Mouse (Mus musculus) layer of hippocampus, adult 18-20 months (tissue): ENCODE data around the gene Csnk2b. TPM values are rescaled to one million over a fixed set of nuclear protein-coding genes. Genes with fewer than 3 reads are reported as not detected.
"Not testable (repeated sequence)": the region's sequence is repeated elsewhere in the genome, so short reads cannot be mapped to it uniquely, and the experiment has no call there.

Experiments used
- DNase-seq, 2 experiments: peaks; one replicate each; pipeline ENCODE4 v3.0.0; 2022; ENCODE audit warnings: low spot score in 2 of 2
- total RNA-seq, 2 experiments: library from RNA; stranded (reverse); gene quantifications; 2 replicates each; pipeline ENCODE4 v1.2.3; 2021

Gene Csnk2b
- total RNA-seq, 2 experiments from 2014 or later = 179 to 185 TPM

DNA sequence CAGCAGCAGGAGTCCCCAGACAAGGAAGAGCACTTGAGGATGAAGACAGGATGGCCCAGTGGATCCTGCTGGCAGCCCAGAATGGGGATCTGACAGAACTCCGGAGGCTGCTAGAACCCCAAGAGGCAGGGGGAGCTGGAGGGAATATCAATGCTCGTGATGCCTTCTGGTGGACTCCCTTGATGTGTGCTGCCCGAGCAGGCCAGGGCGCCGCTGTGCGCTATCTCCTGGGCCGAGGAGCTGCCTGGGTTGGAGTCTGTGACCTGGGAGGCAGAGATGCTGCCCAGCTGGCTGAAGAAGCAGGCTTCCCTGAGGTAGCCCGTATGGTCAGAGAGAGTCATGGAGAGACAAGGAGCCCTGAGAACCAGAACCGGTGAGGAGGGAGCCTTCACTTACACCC, 1.4 kb upstream of the Csnk2b start:
- DNase-seq = not testable (repeated sequence)

DNA sequence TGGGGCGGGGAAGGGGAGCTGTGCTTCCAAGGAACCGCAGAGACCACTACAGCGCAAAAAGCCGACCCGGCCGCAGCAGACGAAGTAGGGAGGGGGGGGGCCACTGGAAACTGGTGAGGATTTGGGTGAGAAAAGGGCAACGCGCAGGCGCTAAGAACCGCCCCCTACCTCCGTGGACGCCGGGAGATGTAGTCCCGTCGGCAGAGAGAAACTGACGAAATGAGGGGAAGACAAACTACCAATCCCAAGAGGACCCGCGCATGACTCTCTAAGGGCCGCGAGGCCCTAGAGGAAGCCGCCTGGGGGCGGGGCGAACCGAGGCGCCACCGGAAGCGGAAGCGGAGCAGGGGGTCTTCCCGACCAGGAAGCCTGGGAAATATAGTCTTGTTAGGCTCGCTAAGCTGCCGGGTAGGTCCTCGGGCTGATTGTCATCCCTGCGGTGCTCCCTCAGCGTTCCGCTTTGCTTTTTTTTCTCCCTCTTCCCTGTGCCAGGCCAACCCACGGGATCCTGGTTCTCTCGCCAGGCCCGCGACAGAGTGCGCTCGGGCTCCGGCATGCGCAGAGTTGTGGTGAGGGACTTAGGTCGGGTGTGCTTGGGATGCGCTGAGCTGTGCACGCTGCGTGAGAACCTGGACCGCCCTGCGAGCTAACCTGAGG, 582 bp downstream of the Csnk2b start, which contains the start of gene Gpank1:
TSS of gene Gpank1 (plus strand) at position 313 of the 657 bp plus-strand sequence.
- peak; percentile 98 for DNase-seq

DNA sequence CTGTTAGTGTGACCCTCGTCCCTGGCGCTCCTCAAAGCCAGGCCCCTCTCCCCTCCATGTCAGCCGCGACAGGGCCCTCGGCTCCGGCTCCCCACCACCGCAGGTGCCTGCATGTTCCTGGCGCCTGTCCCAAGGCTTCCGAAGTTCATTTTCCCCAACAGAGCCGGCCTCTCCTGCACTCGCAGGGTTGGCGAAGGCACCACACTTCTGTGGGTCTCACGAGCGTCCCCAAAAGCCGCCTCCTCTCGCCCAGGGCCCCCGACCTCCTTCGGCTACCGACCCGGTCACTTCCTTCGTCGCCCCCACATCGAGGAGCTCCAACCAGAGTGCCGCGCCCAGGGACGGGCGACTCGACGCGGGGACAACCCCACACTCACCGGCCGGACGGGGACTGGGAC, 1.1 kb downstream of the Csnk2b start:
- peak in 1 of 2 experiments; percentile 30 for DNase-seq

DNA sequence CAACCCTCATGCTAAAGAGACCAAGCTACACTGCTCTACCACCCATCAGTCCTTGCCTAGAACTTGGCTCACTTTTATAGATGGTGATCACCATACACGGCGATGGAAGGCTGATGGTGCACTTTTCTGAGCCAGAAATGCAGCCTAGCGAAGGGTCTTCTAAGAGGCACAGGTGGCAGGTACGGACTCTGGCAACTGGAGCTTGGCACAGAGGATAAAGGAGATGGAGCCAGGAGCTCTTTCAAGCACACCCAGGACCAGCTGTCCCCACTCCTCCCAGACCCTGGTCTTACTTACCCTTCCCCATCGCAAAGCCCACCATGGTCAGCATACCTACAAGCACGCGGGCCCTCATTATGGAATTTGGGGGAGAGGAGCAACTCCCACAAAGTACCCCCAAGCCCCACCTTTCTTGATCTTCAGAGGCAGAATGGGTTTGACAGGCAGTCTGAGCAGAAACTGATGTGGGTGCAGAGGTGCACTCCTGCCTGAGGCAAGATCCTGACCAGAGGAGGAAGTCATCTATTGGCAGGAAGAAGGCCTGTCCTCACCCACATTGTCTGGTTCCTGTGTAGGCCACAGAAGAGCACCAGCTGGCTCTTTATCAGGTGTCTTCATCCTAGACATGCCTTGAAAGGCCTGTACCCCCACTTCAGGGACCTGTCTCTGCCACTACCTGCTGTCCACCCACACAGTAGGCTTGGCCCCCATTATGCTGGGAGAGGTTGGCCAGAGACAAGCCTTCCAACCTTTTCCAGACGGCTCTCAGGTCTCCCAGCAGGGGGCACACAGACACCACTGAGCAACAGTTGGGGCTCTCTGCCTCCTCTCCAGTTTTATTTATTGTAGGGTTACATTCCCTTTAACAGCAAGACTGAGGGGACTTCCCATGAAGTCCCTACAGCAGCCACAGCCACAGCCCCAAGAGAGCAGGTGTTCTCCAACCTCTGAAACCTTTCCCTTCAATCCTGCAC, 6.5 kb downstream of the Csnk2b start, which contains the start of gene Ly6g5b:
TSS of gene Ly6g5b (minus strand) at position 383 of the 974 bp plus-strand sequence.
- no peak for DNase-seq

DNA sequence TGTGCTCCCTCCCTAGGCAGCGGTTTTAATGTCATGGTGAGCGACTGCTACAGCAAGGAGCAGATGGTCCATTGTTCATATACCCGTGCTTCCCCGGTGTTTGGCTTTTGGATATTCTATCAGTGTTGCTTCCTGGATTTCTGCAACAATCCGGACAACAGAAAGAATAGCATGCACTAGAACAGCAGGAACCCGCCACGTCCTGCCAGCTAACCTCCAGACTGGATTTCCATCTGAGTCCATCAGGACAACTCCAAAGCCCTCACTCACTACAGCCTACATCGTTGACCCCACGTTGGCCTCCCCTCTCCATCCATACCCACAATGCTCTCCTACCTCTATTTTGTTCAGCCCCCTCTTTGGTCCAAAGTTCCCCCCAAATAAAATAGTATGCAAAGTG, 10.1 kb downstream of the Csnk2b start:
- DNase-seq = no peak

DNA sequence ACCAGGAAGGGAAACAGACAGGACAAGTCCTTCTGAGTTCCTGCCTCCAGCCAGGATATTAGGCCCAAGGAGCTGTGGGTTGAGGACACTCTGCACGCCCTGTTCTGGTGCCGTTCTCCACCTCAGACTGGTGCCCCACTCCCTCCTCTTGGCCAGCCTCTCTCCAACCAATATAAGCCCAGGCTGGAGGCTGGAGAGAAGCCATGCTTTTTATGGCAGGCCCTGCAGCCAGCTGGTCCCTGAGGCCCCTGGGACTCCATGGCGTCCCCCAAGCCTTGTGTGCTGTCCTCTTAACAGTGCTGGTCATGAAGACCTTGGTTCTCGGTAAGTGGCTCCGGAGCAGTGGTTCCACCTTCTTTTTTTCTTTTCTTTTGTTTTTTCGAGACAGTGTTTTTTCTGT, 13.8 kb downstream of the Csnk2b start, which contains the start of gene Ly6g5c:
TSS of gene Ly6g5c (plus strand) at position 183 of the 400 bp plus-strand sequence.
- no peak for DNase-seq

DNA sequence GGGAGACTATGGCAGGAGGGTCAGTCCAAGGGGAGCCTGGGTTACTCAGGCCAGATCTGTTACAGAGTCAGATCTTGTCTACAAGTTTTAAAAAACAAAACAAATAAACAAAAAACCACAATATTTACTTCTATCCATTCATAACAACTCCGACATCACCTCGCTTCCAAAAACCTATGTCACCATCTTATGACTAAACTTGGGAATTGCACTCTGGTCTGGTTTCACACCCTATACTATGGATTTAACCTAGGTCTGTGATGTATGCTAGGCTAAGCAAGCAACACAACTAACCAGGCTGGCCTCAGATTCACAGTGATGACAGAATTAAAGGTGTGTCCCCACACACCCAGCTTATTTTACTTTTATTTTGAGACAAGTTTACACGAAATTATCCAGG, 15.3 kb downstream of the Csnk2b start:
- DNase-seq = no peak

DNA sequence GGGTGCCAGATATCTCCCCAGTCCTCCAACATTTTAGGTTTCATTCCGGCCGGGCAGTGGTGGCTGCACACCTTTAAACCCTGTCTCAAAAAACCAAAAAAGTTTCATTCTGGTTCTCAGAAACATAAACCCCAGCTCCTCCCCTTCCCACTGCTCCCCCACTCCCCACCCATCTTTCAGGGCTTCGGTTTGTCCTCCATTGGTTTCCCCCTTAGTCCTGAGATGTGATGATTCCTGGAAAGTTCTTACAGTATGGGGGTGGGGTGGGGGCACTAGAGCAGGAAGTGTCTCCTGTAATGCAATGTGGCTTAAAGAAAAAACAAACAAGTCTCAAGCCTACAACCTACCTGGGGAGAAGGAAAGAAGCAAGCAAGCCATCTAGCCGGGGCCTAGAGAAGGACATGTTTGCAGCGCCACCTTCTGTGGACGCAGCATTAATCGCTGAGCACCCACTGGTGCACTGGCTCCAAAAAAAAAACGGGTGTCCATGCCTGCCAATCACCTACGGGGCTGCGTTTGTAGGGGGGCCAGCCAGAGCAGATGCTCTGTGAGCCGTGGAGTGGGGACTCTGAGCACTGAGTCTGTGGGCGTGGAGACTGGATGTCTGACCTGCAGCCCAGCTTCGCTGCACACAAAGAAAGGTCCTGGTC, 16.0 kb downstream of the Csnk2b start:
- DNase-seq = peak in 1 of 2 experiments; percentile 40

DNA sequence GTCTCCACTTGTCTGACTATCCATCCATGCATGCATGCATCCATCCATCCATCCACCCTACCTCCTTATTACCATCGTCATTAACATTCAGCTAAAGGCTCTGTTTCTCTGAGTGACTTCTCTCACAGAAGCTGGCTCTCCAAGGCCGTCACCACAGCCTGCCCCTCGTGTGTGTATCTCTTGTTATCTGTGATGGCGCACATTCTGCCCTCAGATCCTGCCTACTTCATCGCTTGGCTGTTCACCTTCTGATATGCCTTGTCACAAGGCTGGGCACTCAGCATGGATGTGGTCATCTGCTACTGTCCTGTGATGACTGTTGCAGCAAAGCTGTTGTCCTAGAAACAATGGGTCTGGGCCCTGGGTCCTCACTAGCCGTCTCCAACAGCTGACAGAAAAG, 17.1 kb downstream of the Csnk2b start:
- DNase-seq = no peak

DNA sequence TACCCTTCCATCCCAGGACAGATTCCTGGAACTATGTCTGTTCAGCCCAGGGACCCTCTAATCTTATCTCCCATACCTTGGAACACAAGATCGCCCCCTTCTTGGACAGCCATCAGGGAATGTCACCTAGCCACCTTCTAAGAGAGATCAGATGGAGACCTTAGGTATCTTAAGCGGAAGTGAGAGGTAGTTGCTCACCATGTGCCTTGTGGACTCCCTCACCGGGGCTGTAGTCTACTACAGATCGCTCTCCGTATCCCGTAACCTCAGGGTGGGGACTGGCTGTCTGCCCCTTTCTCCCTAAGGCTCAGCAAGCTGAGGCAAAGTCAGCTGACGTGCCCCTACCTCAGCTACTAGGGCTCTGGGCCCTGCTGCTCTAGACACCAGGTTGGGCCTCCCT, 17.8 kb downstream of the Csnk2b start:
- no peak for DNase-seq

DNA sequence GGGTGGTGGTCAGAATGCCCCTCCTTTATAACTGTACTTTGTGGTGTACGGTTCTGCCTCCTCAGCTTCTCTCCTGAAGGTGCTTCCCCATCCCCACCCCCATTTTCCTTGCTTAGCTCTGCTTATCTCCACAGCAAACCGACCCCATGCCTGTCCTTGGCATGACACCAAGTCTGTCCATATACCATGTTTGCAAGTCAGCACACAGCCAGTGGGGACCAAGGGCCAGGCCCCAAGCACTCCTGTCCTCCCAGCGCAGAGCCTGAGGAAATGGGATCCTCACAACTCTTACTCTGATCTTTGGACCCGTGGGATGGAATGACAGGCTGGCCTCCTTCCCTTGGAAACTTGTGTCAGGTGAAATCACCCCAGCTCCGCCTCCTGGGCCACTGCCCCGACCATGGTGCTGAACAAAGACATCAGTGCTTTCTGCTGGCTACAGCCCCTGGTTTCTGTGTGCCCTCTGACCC, 18.6 kb downstream of the Csnk2b start:
- DNase-seq = no peak

DNA sequence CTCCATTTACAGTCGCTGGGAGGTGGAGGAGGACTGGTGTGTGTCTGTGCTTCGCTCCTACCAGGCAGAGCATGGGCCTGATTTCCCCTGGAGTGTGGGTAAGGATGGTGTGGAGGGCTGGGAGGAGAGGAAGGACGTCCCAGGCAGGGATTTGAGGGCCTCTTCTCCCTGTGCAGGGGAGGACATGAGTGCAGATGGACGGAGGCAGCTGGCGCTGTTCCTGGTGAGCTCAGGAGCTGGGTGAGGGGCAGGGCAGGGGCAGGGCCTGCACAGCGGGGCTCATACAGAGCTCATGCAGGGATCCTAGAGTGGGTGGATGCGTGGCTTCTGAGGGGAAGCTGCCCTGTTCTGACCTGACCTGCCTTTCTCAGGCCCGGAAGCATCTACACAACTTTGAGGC, 19.6 kb downstream of the Csnk2b start:
- no peak for DNase-seq

DNA sequence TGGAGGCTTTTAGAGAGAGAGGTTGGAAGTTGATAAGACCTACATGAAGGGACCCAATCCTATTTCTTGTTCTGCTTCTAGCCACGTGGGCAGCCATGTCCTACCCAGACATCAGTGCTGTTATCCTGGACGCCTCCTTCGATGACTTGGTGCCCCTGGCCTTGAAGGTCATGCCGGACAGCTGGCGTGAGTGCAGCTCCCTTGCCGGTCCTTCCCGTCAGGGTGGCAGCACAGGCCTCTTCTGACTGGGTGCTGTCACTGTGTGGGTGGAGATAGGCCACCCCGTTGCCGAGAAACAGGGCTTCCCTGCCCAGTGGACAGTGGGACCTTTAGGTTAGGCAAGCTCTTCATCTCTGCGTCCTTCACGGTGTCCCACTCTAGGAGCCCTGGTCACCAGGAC, 20.7 kb downstream of the Csnk2b start:
- no peak for DNase-seq

DNA sequence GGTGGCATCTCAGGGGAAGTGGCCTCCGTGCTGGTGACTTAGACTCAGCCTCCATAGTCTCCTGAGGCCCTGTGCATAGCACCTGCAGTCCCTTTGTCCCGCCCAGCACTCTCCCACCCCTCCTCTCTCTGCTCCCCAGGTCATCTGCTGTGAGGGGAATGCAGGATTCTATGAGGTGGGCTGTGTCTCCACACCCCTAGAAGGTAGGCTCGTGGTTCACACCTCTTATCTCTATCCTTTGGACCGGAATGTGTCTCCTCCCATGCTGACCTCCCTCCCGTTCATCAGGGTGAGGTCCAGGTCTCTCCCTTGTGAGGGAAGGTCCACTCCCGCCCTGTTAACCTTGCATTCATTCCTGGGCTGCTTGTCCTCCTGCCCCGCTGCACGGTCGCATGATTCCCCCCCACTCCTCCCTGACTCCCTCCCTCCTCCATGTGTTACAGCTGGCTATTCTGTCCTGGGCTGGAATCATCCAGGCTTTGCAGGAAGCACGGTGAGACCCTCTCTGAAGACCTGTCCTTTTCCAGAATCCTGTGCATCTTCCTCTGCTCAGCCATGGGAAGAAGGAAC, 21.6 kb downstream of the Csnk2b start:
- no peak for DNase-seq

DNA sequence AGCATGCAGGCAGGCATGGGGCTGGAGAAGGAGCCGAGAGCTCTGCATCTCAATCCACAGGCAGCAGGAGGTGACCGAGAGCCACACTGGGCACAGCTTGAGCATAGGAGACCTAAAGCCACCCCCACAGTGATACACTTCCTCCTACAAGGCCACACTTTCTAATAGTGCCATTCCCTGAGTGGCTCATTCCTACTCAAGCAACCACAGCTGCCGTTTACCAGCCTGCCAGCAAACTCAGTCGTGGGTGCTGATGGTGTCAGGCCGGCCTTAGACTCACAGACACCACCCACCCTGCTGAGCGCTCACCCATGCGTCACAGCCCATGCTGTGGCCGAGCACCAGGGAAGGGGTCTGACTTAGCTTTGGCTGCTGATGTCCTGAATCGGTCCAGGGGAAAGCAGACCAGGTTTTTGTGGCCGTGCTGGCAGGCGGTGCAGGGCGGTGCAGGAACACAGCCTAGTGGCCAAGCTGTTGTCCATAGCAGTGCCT, 24.6 kb downstream of the Csnk2b start:
- peak in 1 of 2 experiments; percentile 60 for DNase-seq

DNA sequence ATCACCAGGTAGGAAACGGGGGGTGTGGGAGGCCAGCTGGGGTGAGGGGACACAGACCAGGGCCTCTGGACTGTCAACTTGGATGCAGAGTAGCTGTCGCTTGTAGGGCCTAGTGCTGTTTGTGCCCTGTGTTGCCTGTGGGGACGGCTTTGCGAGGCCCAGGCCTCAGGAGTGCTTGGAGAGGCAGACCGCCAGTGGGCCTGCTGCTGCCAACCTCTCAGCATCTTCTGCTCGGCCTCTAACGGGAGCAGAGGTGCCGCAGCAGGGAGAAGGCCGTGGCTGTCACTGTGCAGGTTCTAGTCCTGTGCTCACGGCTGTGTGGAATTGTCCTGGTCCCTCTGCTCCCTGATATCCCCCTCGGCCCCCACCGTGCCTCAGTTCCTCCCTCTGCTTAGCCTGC, 25.3 kb downstream of the Csnk2b start:
- DNase-seq = no peak

DNA sequence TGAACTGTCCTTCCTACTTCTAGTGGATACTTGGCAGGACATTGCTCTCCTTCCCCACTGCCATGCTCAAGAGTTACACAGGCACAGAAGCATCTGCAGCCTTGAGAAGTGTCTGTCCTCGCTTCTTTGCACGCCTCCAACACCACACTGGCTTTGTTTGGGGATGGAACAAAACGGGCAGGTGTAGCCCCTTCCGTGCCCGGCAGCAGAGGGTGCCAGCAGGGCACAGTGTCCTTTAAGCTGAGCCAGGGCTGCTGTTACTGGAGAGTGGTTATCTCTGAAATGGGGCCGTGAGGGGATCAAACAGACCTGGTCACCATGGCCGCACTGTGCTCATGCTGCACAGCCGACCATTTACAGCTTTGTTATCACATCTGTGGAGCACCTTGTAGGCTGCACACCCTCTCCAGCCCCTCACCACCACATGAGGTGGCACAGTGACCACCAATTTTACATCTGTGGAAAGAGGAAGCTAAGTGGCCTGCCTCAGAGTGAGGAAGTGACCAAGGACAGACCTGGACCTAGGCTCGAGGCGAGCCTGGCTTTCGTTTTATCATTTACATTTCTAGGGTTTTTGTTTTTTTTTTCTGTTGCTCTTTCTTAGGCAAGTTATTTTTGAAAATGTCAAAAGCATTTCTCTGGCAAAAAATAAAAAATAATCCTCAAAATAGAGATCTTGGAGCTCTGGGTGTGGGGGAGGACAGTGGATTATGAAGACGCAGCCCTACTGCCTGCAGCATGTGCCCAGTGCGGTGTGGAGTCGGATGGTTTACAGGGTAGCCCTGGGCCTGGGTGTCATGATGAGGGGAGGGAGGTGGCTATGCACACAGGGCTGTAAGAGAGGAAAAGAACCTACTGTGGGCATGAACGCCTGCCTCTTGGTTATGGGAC, 27.1 kb downstream of the Csnk2b start:
- DNase-seq = no peak

DNA sequence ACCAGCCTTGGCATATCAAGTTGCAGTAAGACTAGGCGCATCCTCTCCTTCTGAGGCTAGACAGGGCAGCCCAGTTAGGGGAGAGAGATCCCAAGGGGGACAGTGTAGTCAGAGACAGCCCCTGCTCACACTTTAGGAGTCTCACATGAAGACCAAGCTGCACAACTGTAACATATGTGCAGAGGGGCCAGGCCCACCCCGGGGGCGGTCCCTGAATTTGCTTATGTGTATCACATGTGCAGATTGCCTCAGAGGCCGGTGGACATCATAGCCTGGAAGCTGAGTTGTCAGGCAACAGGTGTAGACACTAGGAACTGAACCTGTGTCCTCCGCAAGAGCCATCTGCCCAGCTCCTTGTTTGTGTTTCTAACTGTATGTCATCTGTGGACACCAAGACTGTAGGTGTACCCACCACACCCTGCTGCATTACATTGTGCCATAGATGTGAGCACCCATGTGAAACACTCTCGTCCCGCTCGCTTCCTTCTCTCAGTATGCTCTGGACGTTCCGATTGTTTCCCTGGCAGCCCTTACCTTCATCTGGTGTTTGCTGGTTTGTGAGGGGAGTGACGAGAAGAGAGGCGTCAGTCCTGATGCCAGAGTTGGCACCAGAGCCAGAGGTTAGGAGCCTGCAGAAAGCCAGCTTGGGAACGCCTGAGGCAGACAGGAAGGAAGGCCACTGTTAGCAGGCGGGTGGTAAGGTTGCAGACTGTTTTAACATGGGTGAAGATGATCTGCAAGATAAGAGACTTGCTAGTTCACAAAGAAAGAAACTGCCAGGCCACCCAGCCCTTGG, 29.3 kb downstream of the Csnk2b start:
- DNase-seq = no peak
